ENCODE assay signal across 9 mouse cellular contexts in genomic region chr1:172247679-172248078, GRCm38 (mm10). TPM values are rescaled to one million over a fixed set of nuclear protein-coding genes. Genes with fewer than 3 reads are reported as not detected.
DNase-seq lines count a peak whose midpoint lies in the region; ATAC-seq and TF ChIP-seq lines count a peak whose summit lies in the region.
"Had no signal": no experiment of that assay in that cellular context is flagged by ENCODE, and none has a peak within 500 bp of the region (broad histone marks: within the 10 kb centered on the region; RNA-seq: fewer than 3 reads in every experiment).

No protein-coding gene starts in this region.

- no peaks in the 10 kb centered on the region for H3K9me3 ChIP-seq in limb, embryonic 13.5 days

- H3K4me3 ChIP-seq in testis, adult 2 months (ENCODE audit: control insufficient read depth, low read depth, low read length), result no peak overlapping the region
- H3K4me3 ChIP-seq in limb, embryonic 13.5 days, result no peak overlapping the region

- H3K4me1 ChIP-seq in testis, adult 2 months (ENCODE audit: control insufficient read depth, insufficient read depth, low read length), result peaks cover 4% of the 10 kb centered on the region
- H3K4me1 ChIP-seq in limb, embryonic 13.5 days, result 0 out of 2 replicates have a peak, but pooled peaks cover 10% of the 10 kb centered on the region

- TF ChIP-seq CTCF in testis, adult 2 months (IDR thresholded peaks at IDR 0.05; ENCODE audit: control insufficient read depth, insufficient read depth, insufficient replicate concordance, low read depth, low read length), result peak; percentile 29; the same call in 1 of the 2 replicates

- no peak overlapping the region for H3K9ac ChIP-seq in limb, embryonic 13.5 days

- peak; percentile 73 for ATAC-seq in granulocyte monocyte progenitor cell, adult 5-6 weeks (replicated peaks; ENCODE audit: poor library complexity, severe bottlenecking)
- peak; percentile 76 for ATAC-seq in limb, embryonic 13.5 days (ENCODE audit: low FRiP score, low read depth)

- DNase-seq in adrenal gland, postnatal 10 days, result peak; percentile 28
- no peak for DNase-seq in adrenal gland, adult 18-20 months (ENCODE audit: low spot score in 2 of 2)
- DNase-seq in testis, postnatal 10 days (ENCODE audit: low spot score), result no peak
- DNase-seq in retina, embryonic 14.5 days (ENCODE audit: low spot score), result peak; percentile 77
- no peak for DNase-seq in ovary, postnatal 10 days (ENCODE audit: low spot score)

- TF ChIP-seq POLR2A in testis, adult 2 months (IDR thresholded peaks at IDR 0.05; ENCODE audit: control insufficient read depth, low read depth, low read length), result no peak

- WGBS in limb, embryonic 13.5 days, result 43% methylated on average over 2 of the region's 2 CpGs

- H3K4me2 ChIP-seq in limb, embryonic 13.5 days (replicated peaks), result no peak overlapping the region

- no peaks in the 10 kb centered on the region for H3K36me3 ChIP-seq in testis, adult 2 months (ENCODE audit: control insufficient read depth, insufficient read depth, low read length)
- no peaks in the 10 kb centered on the region for H3K36me3 ChIP-seq in limb, embryonic 13.5 days

- no peaks in the 10 kb centered on the region for H3K27me3 ChIP-seq in testis, adult 2 months (ENCODE audit: control insufficient read depth, insufficient read depth, low read length)
- H3K27me3 ChIP-seq in limb, embryonic 13.5 days, result peaks cover 33% of the 10 kb centered on the region

- H3K27ac ChIP-seq in testis, adult 2 months (ENCODE audit: control insufficient read depth, insufficient read depth, low read depth, low read length), result no peak overlapping the region
- H3K27ac ChIP-seq in limb, embryonic 13.5 days, result no peak overlapping the region

RNA-seq across cellular contexts. Expression of gene Atp1a4, which starts 10.5 kb away (rescaled TPM):
- under 1 TPM; 0.24 to 0.30 TPM for total RNA-seq in adrenal gland, postnatal 10 days (2021)
- total RNA-seq in adrenal gland, adult 18-20 months (2021), result 1 to 10 TPM in 1 of 2 experiments, under 1 TPM in 1; 0.42 to 3.7 TPM
- polyA plus RNA-seq in testis, adult 2 months (2012; rRNA removed), result 322 and 331 TPM in 2 replicates
- not detected in 2 replicates for total RNA-seq in granulocyte monocyte progenitor cell, adult 5-6 weeks (2014; fragmentation: Nextera tagmentation)
- total RNA-seq in granulocyte monocyte progenitor cell, adult 5-6 weeks (2017), result not detected in 2 replicates
- not detected in 2 replicates for polyA plus RNA-seq in limb, embryonic 13.5 days (2015; fragmentation: Nextera tagmentation; extraction: Ambion mirVana)
- polyA plus RNA-seq: intestine, embryonic 14.5 days had no signal

RNA-seq across cellular contexts. Expression of gene Igsf8, which starts 13.8 kb away (rescaled TPM):
- 10 to 100 TPM; 26.5 to 32.3 TPM for total RNA-seq in adrenal gland, postnatal 10 days (2021)
- total RNA-seq in adrenal gland, adult 18-20 months (2021), result 10 to 100 TPM; 20.8 to 27.8 TPM
- polyA plus RNA-seq in testis, adult 2 months (2012; rRNA removed), result 43.9 and 52.2 TPM in 2 replicates
- total RNA-seq in granulocyte monocyte progenitor cell, adult 5-6 weeks (2014; fragmentation: Nextera tagmentation), result 53.7 and 58.4 TPM in 2 replicates
- total RNA-seq in granulocyte monocyte progenitor cell, adult 5-6 weeks (2017), result 24.8 and 25.0 TPM in 2 replicates
- polyA plus RNA-seq in limb, embryonic 13.5 days (2015; fragmentation: Nextera tagmentation; extraction: Ambion mirVana), result 42.2 and 46.7 TPM in 2 replicates

RNA-seq across cellular contexts. Expression of gene Casq1, which starts 28.0 kb away (rescaled TPM):
- 100 to 1,000 TPM in 1 of 2 experiments, 10 to 100 TPM in 1; 63.5 to 189 TPM for total RNA-seq in adrenal gland, postnatal 10 days (2021)
- 1 to 10 TPM in 1 of 2 experiments, under 1 TPM in 1; 0.66 to 1.9 TPM for total RNA-seq in adrenal gland, adult 18-20 months (2021)
- 15.0 and 15.8 TPM in 2 replicates for polyA plus RNA-seq in testis, adult 2 months (2012; rRNA removed)
- total RNA-seq in granulocyte monocyte progenitor cell, adult 5-6 weeks (2014; fragmentation: Nextera tagmentation), result not detected in 2 replicates
- total RNA-seq in granulocyte monocyte progenitor cell, adult 5-6 weeks (2017), result not detected in 2 replicates
- polyA plus RNA-seq in limb, embryonic 13.5 days (2015; fragmentation: Nextera tagmentation; extraction: Ambion mirVana), result 6.5 and 8.1 TPM in 2 replicates

RNA-seq across cellular contexts. Expression of gene Pea15a, which starts 41.1 kb away (rescaled TPM):
- total RNA-seq in adrenal gland, postnatal 10 days (2021), result 10 to 100 TPM; 65.7 to 80.4 TPM
- total RNA-seq in adrenal gland, adult 18-20 months (2021), result 10 to 100 TPM; 55.2 to 72.6 TPM
- polyA plus RNA-seq in testis, adult 2 months (2012; rRNA removed), result 15.8 and 17.5 TPM in 2 replicates
- total RNA-seq in granulocyte monocyte progenitor cell, adult 5-6 weeks (2014; fragmentation: Nextera tagmentation), result 3.5 and 6.0 TPM in 2 replicates
- total RNA-seq in granulocyte monocyte progenitor cell, adult 5-6 weeks (2017), result 1.2 and 1.7 TPM in 2 replicates
- polyA plus RNA-seq in limb, embryonic 13.5 days (2015; fragmentation: Nextera tagmentation; extraction: Ambion mirVana), result 108 and 113 TPM in 2 replicates

RNA-seq across cellular contexts. Expression of gene Atp1a2, which starts 50.2 kb away (rescaled TPM):
- total RNA-seq in adrenal gland, postnatal 10 days (2021), result 100 to 1,000 TPM; 303 to 400 TPM
- 100 to 1,000 TPM; 128 to 221 TPM for total RNA-seq in adrenal gland, adult 18-20 months (2021)
- polyA plus RNA-seq in testis, adult 2 months (2012; rRNA removed), result 12.4 and 17.3 TPM in 2 replicates
- total RNA-seq in granulocyte monocyte progenitor cell, adult 5-6 weeks (2014; fragmentation: Nextera tagmentation), result not detected in 2 replicates
- total RNA-seq in granulocyte monocyte progenitor cell, adult 5-6 weeks (2017), result not detected in 2 replicates
- polyA plus RNA-seq in limb, embryonic 13.5 days (2015; fragmentation: Nextera tagmentation; extraction: Ambion mirVana), result 5.3 and 5.6 TPM in 2 replicates

Comparison
In these comparisons a context has a peak if more than half of its experiments do, and no peak if none do; other contexts are left out.
1. DNase-seq: peak in adrenal gland, postnatal 10 days (single experiment) and retina, embryonic 14.5 days (single experiment); none in adrenal gland, adult 18-20 months (0 of 2), testis, postnatal 10 days (single experiment) and ovary, postnatal 10 days (single experiment).
2. RNA of gene Casq1, which starts 28.0 kb away (total RNA-seq): 63.5 to 189 TPM in adrenal gland, postnatal 10 days; 0.66 to 1.9 TPM in adrenal gland, adult 18-20 months and not detected in granulocyte monocyte progenitor cell, adult 5-6 weeks; every median in the first group is over 10 times any median in the second.